Mouse (Mus musculus) brown adipose tissue, adult 24 weeks (tissue): ENCODE results near the gene 1700013H16Rik. TPM values are rescaled to one million over a fixed set of nuclear protein-coding genes. Genes with fewer than 3 reads are reported as not detected.

Source experiments
- polyA plus RNA-seq: library from polyadenylated mRNA; stranded (reverse); fragments of >200 nt; gene quantifications from 2 replicates; pipeline ENCODE4 v1.2.4, GENCODE M21; 2012; ENCODE audit not compliant: missing spikeins, insufficient read depth, insufficient read length

1700013H16Rik gene
- polyA plus RNA-seq, 1 experiment, result not detected

Other genes starting within 250 kb of the 1700013H16Rik start
- 7.7 and 10.1 TPM in 2 replicates for gene Rtl8c, start 149.8 kb downstream of the 1700013H16Rik start, polyA plus RNA-seq
- gene Gm14597, start 148.9 kb downstream of the 1700013H16Rik start, polyA plus RNA-seq, result not detected in 2 replicates
- 42.4 and 42.7 TPM in 2 replicates for gene Rtl8a, start 114.1 kb downstream of the 1700013H16Rik start, polyA plus RNA-seq
- gene Rtl8b, start 87.4 kb downstream of the 1700013H16Rik start, polyA plus RNA-seq, result 15.3 and 19.4 TPM in 2 replicates
- gene 4930502E18Rik, start 33.0 kb downstream of the 1700013H16Rik start, polyA plus RNA-seq, result not detected in 2 replicates
- not detected in 2 replicates for gene Zfp36l3, start 18.6 kb upstream of the 1700013H16Rik start, polyA plus RNA-seq
- 1.5 and 2.3 TPM in 2 replicates for gene Xlr, start 39.9 kb upstream of the 1700013H16Rik start, polyA plus RNA-seq